Mouse (Mus musculus) urinary bladder, postnatal 25 days (tissue): ENCODE measurements at regions not wholly inside any gene's neighbourhood (a gene's known extent, or its start where the extent isn't known, plus 50 kb on each side); places are given as distances from the start of the nearest gene placed in this dataset.

Experiments
- DNase-seq: peaks from one replicate; pipeline ENCODE4 v3.0.0; 2022; ENCODE audit warnings: low spot score

DNA sequence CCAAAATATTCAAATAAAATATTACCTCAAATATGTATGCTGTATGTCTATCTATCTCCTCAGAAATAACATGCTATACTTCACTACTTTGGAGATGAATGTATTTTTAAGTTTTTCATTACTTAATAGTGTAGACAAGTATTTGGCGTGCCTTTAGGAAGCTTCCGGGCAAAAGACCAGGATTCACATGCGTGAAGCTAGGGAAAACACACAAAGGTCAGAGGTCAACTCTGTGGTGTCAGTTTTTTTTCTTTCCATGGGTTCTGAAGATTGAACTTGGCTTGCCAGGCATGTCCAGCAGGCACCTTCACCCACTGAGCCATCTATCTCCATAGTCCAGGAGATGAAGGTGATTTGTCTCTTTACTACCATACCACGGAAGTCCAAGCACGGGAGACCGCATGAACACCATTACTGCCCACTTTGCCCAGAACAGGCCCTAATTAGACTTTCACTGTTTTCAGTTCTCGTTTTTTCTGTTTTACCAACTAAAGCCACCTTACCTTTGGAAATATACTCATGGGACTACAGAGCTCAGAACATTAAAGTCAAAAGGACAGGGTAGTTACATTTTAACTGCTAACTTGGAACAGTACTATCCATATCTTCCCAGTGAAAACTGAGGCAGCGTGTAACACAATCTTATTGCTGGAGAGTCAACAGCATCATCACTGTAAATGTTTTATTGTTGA lies 76.9 kb upstream of the Ak4 start:
- no peak for DNase-seq

GRCm38 (mm10) chr4:101340741-101341140 lies 75.7 kb upstream of the Jak1 start:
- DNase-seq = no peak

DNA sequence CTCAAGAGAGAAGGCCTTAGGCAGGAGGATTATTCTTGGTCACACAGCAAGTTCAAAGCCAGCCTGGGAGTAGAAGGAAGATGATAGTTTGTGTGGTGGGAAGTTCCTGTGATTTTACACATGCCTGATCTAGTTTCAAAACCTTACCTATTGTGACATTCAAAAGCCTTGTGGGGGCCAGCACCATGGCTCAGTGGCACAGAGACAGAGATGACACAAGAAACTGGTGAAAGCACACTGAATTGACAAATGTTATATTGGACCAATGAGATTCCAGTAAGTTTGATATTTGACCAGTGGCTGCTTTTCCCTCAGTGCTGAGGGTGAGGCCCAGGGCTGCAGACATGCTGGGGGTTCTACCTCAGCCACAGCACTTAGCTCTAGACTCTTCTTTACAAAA lies 73.1 kb upstream of the Jak1 start:
- DNase-seq = no peak

DNA sequence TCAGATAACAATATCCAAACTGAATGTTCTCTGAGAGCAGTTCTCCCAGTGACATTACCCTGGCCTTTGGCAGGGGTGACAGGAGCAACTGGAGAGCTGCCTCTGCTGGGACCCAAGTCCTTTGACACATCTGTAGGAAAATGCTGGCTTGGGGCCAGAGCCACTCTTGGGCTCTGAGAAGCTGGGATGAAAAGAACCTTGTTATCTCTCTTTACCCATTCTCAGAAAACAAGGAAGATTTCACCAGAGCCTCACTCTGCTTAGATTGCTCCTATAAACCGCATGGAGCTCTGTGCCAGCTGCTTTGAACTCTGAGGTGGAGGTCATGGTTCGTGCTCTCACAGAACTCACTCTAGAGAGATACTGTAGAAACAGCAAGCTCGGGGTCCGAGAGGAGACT lies 71.7 kb upstream of the Jak1 start:
- DNase-seq = no peak

DNA sequence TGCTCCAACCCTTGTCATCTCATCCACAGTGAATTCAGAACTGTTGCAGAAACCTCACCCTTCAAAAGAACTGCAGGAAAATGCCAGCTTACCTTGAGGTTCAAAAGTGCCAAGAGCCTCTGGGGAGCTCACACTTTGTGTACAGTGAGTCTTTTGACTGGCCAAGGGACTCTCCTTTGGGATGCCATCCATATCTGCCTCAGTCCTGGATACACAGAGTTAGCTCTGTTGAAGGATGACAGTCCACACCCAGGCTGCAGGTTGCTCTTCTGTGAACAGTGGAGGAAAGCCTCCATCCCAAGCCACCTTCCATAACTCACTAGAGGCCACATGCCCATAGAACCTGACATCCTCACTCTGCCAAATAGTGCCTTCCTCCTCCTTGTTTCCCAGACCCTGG lies 71.3 kb upstream of the Jak1 start:
- DNase-seq = no peak

DNA sequence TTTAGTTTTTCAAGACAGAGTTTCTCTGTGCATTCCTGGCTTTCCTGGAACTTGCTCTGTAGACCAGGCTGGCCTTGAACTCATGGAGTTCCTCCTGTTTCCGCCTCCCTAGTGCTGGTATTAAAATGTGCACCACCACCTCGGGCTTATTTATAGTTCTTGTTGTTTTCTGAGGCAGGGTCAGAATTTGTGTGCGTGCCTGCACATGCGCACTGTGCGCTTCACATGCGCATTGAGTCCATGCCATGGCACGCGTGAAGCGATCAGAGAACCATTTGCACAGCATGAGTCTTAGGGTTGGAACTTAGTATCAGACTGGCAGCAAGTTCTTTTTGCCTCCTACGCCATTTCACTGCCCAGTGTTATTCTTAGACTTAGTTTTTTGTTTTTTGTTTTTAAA lies 68.8 kb upstream of the Jak1 start:
- DNase-seq = no peak

DNA sequence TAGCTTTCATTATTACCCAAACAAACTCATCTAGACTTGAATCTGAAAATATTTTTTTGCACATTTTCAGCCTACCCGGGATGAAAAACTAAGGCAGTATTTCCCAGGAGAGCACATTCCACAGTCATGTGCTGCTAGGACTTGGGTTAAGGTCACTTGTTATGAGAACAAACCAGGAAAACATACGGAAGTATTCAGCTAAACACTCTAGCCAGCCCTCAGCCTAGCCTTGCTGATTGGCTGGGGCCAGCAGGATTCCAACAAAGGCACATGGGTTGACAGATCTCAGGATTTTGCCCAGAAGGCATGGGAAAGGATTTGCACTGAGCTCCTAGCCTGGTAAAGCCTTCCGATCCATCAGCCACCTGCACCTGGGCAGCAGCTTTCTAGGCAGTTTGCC lies 68.0 kb upstream of the Jak1 start:
- no peak for DNase-seq

DNA sequence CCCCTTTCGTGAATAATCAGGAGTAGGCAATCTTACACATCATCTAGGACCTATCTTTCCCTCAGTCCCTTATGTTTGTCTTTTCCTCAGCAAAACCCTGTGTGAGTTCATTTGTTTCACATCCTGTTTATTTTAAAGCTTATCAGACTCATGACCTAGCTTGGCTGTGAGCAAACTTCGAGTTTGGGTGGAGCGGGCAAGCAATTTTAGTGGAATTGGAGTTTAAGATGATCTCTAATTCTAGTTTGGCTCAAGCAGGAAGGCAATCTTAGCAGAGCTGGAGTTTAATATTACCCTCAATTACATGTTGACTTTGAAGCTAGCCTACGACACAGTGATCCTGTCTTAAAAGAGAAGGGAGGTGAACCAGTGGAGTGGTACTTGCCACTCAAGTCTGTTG lies 66.1 kb upstream of the Jak1 start:
- no peak for DNase-seq

DNA sequence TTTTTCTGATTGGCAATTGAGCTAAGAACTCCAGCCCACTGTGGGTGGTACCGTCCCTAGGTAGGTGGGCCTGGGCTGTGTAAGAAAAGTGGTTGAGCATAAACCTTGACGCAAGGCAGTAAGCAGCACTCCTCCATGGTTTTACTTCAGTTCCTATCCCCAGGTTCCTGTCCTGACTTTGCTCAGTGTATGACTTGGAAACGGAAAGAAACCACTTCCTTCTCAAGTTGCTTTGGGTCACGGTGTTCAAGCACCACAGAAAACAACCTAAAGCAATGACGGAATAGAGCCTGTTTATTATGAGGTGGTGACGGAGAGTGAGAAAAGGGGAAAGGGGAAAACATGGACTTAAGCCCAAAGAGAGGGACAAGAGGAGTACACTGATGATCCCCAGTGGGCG lies 64.0 kb upstream of the Jak1 start:
- DNase-seq = no peak

DNA sequence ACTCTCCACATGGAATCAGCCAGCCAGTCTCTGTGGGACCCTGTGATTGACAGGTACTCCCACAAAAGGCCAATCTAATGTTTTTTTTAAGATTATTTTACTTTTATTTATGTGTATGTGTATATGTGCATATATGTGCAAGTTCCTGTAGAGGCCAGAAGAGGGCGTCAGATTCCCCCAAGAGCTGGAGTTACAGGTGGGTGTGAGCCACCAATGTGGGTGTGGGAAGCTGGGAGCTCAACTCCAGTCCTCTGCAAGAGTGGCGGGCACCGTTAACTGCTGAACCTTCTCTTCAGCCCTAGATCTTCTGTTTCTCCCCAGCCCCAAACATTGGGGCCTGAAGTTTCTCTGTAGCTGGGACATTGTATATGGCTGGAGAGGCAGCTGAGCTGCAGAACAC lies 61.0 kb upstream of the Jak1 start:
- DNase-seq = no peak

- no peak for DNase-seq
These were observed 56.6 kb upstream of the Jak1 start for GRCm38 (mm10) chr4:101321731-101322130.

DNA sequence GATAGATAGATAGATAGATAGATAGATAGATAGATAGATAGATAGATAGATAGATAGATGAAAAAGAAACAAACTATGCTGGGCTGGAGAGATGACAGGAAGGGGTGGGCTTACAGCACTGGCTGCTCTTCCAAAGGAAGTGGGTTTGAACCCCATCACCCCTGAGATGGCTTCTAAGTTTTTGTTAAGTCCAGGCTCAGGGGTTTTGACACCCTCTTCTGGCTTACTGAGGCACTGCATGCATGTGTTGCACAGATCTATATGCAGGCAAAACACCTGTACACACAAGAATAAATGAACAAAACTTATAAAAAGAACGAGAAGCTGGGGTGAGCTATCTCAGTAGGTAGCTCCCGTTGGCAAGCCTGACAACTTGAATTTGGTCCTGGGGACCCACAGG lies 55.5 kb upstream of the Jak1 start:
- DNase-seq = no peak

GRCm38 (mm10) chr4:101319681-101320220 lies 54.7 kb upstream of the Jak1 start:
- no peak for DNase-seq

- DNase-seq = no peak
These were observed 53.8 kb upstream of the Jak1 start for GRCm38 (mm10) chr4:101318836-101319235.

DNA sequence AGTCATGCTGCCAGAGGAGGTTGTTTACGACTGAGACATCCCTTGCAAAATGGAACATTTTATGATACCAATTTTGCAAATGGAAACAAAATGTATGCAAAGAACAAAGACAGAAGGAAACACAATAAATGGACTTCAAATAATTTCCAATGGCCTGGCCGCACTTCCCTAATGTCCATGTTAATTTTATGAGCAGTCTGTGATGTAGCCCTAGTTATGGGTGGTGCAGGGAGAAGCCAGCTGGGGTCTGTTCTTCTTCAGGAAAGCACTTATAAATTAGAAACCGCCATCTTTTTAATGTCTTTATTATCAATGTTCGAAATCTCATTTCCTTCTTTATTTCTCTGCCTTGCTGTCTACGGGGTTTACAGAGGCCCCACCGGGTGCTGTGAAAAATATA lies 51.0 kb upstream of the Jak1 start:
- no peak for DNase-seq
